Mouse (Mus musculus) liver, embryonic 16.5 days (tissue): ENCODE measurements around the gene Aass. TPM values are rescaled to one million over a fixed set of nuclear protein-coding genes. Genes with fewer than 3 reads are reported as not detected.

Source experiments
- polyA plus RNA-seq: library from polyadenylated mRNA; unstranded; fragments of >200 nt; fragmentation: Nextera tagmentation; extraction: Ambion mirVana; gene quantifications from 2 replicates; pipeline ENCODE4 v1.2.1, GENCODE M21; 2015

Gene Aass
- polyA plus RNA-seq, 1 experiment from 2014 or later, result 31.5 TPM

Other genes with a start within 250 kb of the Aass start
- not detected in 2 replicates for gene Fezf1, start 115.4 kb upstream of the Aass start, polyA plus RNA-seq